In the genomic region with DNA sequence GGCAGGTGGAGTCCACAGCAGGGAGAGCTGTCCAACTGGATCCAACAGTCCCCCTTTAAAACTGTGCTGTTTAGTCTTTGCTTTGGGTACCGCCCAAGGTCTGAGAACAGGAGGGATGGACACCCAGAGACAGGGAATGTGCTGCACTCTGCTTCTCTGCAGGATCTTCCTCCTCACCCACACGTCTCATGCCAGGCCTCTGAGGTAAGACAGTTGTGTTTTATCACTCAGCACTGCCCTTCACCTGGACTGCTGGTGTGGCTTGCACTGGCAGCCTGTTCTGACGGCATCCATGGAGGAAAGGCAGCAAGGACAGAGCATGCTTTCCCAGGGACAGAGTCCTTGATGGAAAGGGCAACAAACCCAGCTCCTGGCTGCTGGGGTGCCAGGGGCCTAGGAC, we compare ENCODE assay signal across 23 mouse cellular contexts. TPM values are rescaled to one million over a fixed set of nuclear protein-coding genes. Genes with fewer than 3 reads are reported as not detected.
DNase-seq lines count a peak whose midpoint lies in the region; ATAC-seq and TF ChIP-seq lines count a peak whose summit lies in the region.
"Had no signal": no experiment of that assay in that cellular context is flagged by ENCODE, and none has a peak within 500 bp of the region (broad histone marks: within the 10 kb centered on the region; RNA-seq: fewer than 3 reads in every experiment).

No protein-coding gene starts in this region.

- H3K9me3 ChIP-seq in heart, embryonic 11.5 days (replicated peaks; ENCODE audit: control insufficient read depth, low read length) = no peaks in the 10 kb centered on the region
- H3K9me3 ChIP-seq in liver, embryonic 12.5 days (replicated peaks) = no peaks in the 10 kb centered on the region
- H3K9me3 ChIP-seq: embryonic facial prominence, embryonic 15.5 days; forebrain, embryonic 10.5 days; G1E; kidney, embryonic 15.5 days; limb, embryonic 10.5 days; liver, embryonic 13.5 days; lung, embryonic 15.5 days had no signal

- TF ChIP-seq CTCF in liver, adult 2 months (IDR thresholded peaks at IDR 0.05; ENCODE audit: low read depth, low read length) = no peak
- TF ChIP-seq CTCF in olfactory bulb, adult 2 months (IDR thresholded peaks at IDR 0.05; ENCODE audit: insufficient read depth, low read depth, low read length) = no peak

- TF ChIP-seq POLR2A in liver, adult 2 months (IDR thresholded peaks at IDR 0.05; ENCODE audit: extremely low read depth, insufficient read depth, low read length) = no peak
- TF ChIP-seq POLR2A in olfactory bulb, adult 2 months (IDR thresholded peaks at IDR 0.05; ENCODE audit: insufficient read depth, low read depth, low read length) = no peak

- peaks cover 21% of the 10 kb centered on the region for H3K79me2 ChIP-seq in liver, adult 2 months (ENCODE audit: control insufficient read depth, insufficient read depth, low read length)

- no peaks in the 10 kb centered on the region for H3K27me3 ChIP-seq in heart, embryonic 11.5 days (ENCODE audit: control insufficient read depth, insufficient read depth, low read length)
- no peaks in the 10 kb centered on the region for H3K27me3 ChIP-seq in liver, adult 2 months (ENCODE audit: control insufficient read depth, insufficient read depth, low read length)
- H3K27me3 ChIP-seq in liver, embryonic 12.5 days (replicated peaks) = no peaks in the 10 kb centered on the region
- H3K27me3 ChIP-seq: embryonic facial prominence, embryonic 15.5 days; kidney, embryonic 15.5 days; liver, embryonic 13.5 days; lung, embryonic 15.5 days had no signal

- H3K4me3 ChIP-seq in heart, embryonic 11.5 days (ENCODE audit: low read depth, low read length) = no peak overlapping the region
- no peak overlapping the region for H3K4me3 ChIP-seq in liver, adult 2 months (ENCODE audit: insufficient read depth, low read depth, low read length)
- no peak overlapping the region for H3K4me3 ChIP-seq in liver, embryonic 12.5 days
- no peak overlapping the region for H3K4me3 ChIP-seq in olfactory bulb, adult 2 months (ENCODE audit: insufficient read depth, low read depth, low read length)
- H3K4me3 ChIP-seq: embryonic facial prominence, embryonic 15.5 days; forebrain, embryonic 10.5 days; kidney, embryonic 15.5 days; limb, embryonic 10.5 days; liver, embryonic 13.5 days; lung, embryonic 15.5 days had no signal

- H3K4me1 ChIP-seq in heart, embryonic 11.5 days (ENCODE audit: control insufficient read depth, insufficient read depth, low read length) = peaks cover 39% of the 10 kb centered on the region
- H3K4me1 ChIP-seq in liver, adult 2 months (ENCODE audit: control insufficient read depth, insufficient read depth, low read length) = peaks cover 45% of the 10 kb centered on the region
- peaks cover 30% of the 10 kb centered on the region for H3K4me1 ChIP-seq in liver, embryonic 12.5 days
- peaks cover 34% of the 10 kb centered on the region for H3K4me1 ChIP-seq in olfactory bulb, adult 2 months (ENCODE audit: control insufficient read depth, insufficient read depth, low read length)
- H3K4me1 ChIP-seq: limb, embryonic 10.5 days had no signal

- no peak overlapping the region for H3K4me2 ChIP-seq in heart, embryonic 11.5 days
- H3K4me2 ChIP-seq in liver, embryonic 12.5 days = no peak overlapping the region
- H3K4me2 ChIP-seq: embryonic facial prominence, embryonic 15.5 days; kidney, embryonic 15.5 days; liver, embryonic 13.5 days; lung, embryonic 15.5 days had no signal

- DNase-seq in adrenal gland, adult (ENCODE audit: inconsistent age in 2 of 2, low spot score in 1 of 2) = peak; percentile 84 to 89
- no peak for DNase-seq in adrenal gland, postnatal 4 days (ENCODE audit: low spot score in 2 of 2)
- peak; percentile 47 to 49 for DNase-seq in heart, adult 18-20 months
- DNase-seq in liver, adult 2 months (ENCODE audit: extremely low read depth, low read depth, low spot score) = peak; percentile 88
- no peak for DNase-seq in MN1 (ENCODE audit: low spot score)
- DNase-seq: embryo, embryonic 11 days; gastrocnemius, postnatal 25 days; liver, embryonic 13.5 days; midbrain, embryonic 14.5 days; right cerebral cortex, adult 18-20 months had no signal

- no peak overlapping the region for H3K9ac ChIP-seq in heart, embryonic 11.5 days (ENCODE audit: low read depth, low read length)
- H3K9ac ChIP-seq in liver, adult 2 months (ENCODE audit: low read depth, low read length) = peak overlapping the region; percentile 49; the same call in 1 of the 2 replicates
- H3K9ac ChIP-seq in liver, embryonic 12.5 days = no peak overlapping the region
- H3K9ac ChIP-seq: embryonic facial prominence, embryonic 15.5 days; kidney, embryonic 15.5 days; liver, embryonic 13.5 days; lung, embryonic 15.5 days had no signal

- ATAC-seq in heart, embryonic 11.5 days (replicated peaks; ENCODE audit: insufficient number of reproducible peaks, low FRiP score, low TSS enrichment) = no peak
- ATAC-seq in liver, embryonic 12.5 days = no peak
- ATAC-seq: CD4-positive, CD25-positive, alpha-beta regulatory T cell, adult 4 months had no signal

- no peak overlapping the region for H3K27ac ChIP-seq in heart, embryonic 11.5 days (ENCODE audit: low read depth, low read length)
- H3K27ac ChIP-seq in liver, adult 2 months (replicated peaks; ENCODE audit: insufficient read depth, low read depth, low read length) = peak overlapping the region; percentile 95
- no peak overlapping the region for H3K27ac ChIP-seq in liver, embryonic 12.5 days
- H3K27ac ChIP-seq in olfactory bulb, adult 2 months (ENCODE audit: insufficient read depth, low read depth, low read length) = 0 out of 2 replicates have a peak overlapping the region, but pooled peaks have one; percentile 3
- H3K27ac ChIP-seq: forebrain, embryonic 10.5 days; kidney, embryonic 15.5 days; limb, embryonic 10.5 days; liver, embryonic 13.5 days; lung, embryonic 15.5 days; macrophage had no signal

- peaks cover 5% of the 10 kb centered on the region; the same call in 1 of the 2 replicates for H3K36me3 ChIP-seq in heart, embryonic 11.5 days (ENCODE audit: control insufficient read depth, insufficient read depth, low read length)
- H3K36me3 ChIP-seq in liver, adult 2 months (ENCODE audit: control insufficient read depth, insufficient read depth, low read length) = peaks cover under 1% of the 10 kb centered on the region; the same call in 1 of the 2 replicates
- H3K36me3 ChIP-seq in liver, embryonic 12.5 days = peaks cover 75% of the 10 kb centered on the region

- 69% methylated on average over 3 of the region's 3 CpGs for WGBS in heart, embryonic 11.5 days (ENCODE audit: insufficient replicate concordance)
- WGBS in liver, adult 2 months = 20% methylated on average over 3 of the region's 3 CpGs
- WGBS in liver, embryonic 12.5 days (ENCODE audit: insufficient replicate concordance) = 82% methylated on average over 3 of the region's 3 CpGs
- WGBS in olfactory bulb, adult 2 months = 68% methylated on average over 3 of the region's 3 CpGs

RNA-seq across cellular contexts. Expression of gene Cdh15, which starts 54.8 kb away (rescaled TPM):
- total RNA-seq in adrenal gland, postnatal 4 days (2021) = 1 to 10 TPM in 1 of 2 experiments, under 1 TPM in 1; 0.62 to 1.8 TPM
- not detected for total RNA-seq in heart, adult 18-20 months (2021)
- 0.42 and 0.67 TPM in 2 replicates for polyA plus RNA-seq in heart, embryonic 11.5 days (2014; fragmentation: Nextera tagmentation; extraction: Ambion mirVana)
- 0.07 TPM in 1 of 2 replicates, not detected in the other for total RNA-seq in liver, adult 2 months (2014; rRNA removed)
- 0.06 and 0.11 TPM in 2 replicates for polyA plus RNA-seq in liver, adult 2 months (2012; rRNA removed)
- polyA plus RNA-seq in liver, embryonic 12.5 days (2016; fragmentation: Nextera tagmentation; extraction: Ambion mirVana) = 0.17 and 0.66 TPM in 2 replicates
- polyA plus RNA-seq in olfactory bulb, adult 2 months (2012; ENCODE audit: insufficient read depth, insufficient read length, low replicate concordance, missing spikeins) = not detected in 2 replicates
- total RNA-seq: G1E; hematopoietic stem cell, adult 5-6 weeks; neutrophil, adult 5-6 weeks had no signal
- polyA plus RNA-seq: G1E, macrophage had no signal

Comparison
In these comparisons a context has a peak if more than half of its experiments do, and no peak if none do; other contexts are left out.
1. DNase-seq: peak in adrenal gland, adult (2 of 2), heart, adult 18-20 months (2 of 2) and liver, adult 2 months (single experiment); none in adrenal gland, postnatal 4 days (0 of 2) and MN1 (single experiment).
2. H3K27ac ChIP-seq: peak in liver, adult 2 months (single experiment) and olfactory bulb, adult 2 months (single experiment); none in heart, embryonic 11.5 days (single experiment) and liver, embryonic 12.5 days (single experiment).